Mouse (Mus musculus): ENCODE measurements around the gene Man1a. TPM values are rescaled to one million over a fixed set of nuclear protein-coding genes. Genes with fewer than 3 reads are reported as not detected.

The Man1a gene
- total and polyA plus RNA-seq, 3 experiments, result 5.8 to 7.3 TPM; not detected in 1

DNA sequence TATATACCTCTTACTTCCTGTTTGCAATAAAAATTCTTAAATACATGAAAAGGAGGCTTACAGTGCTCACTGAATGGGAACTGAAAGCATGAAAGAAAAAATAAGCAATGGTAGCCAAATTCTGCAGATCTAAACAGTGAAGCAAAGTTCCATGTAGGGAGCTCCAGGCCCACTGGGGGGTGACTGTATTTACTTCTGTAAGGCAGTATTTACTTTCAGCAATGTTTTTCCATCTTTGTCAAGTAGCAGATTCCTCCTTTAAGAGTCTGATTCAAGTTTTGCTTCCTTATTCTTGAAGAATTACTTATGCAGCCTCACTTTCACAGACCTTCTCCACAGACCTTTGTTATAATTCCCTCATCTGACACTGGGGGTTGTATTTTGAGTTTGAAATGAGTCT, 195.1 kb downstream of the Man1a start:
- H3K79me2 ChIP-seq (ENCODE audit: control insufficient read depth, insufficient read depth, low read length, poor library complexity), result no peaks in the 10 kb centered on the region
- no peaks in the 10 kb centered on the region for H3K36me3 ChIP-seq (ENCODE audit: control insufficient read depth in 1 of 2, insufficient read depth in 2 of 2, low read length in 2 of 2)
- no peak overlapping the region for H3K4me3 ChIP-seq (ENCODE audit: control insufficient read depth in 1 of 2, insufficient read depth in 1 of 2, low read depth in 2 of 2, low read length in 2 of 2)
- TF ChIP-seq HCFC1 (IDR thresholded peaks at IDR 0.05; ENCODE audit: low read depth, low read length), result no peak
- TF ChIP-seq JUND (IDR thresholded peaks at IDR 0.05; ENCODE audit: low read depth, low read length), result no peak
- TF ChIP-seq ZC3H11A (IDR thresholded peaks at IDR 0.05; ENCODE audit: low read depth, low read length), result no peak
- TF ChIP-seq POLR2AphosphoS2 (IDR thresholded peaks at IDR 0.05; ENCODE audit: low read length), result no peak
- no peak for TF ChIP-seq CTCF (IDR thresholded peaks at IDR 0.05 in 2 of 3, conservative IDR thresholded peaks at IDR 0.05 in 1 of 3; ENCODE audit: control insufficient read depth in 1 of 3, insufficient read depth in 1 of 3, low read depth in 2 of 3, low read length in 3 of 3, poor library complexity in 1 of 3, severe bottlenecking in 1 of 3)
- no peak for TF ChIP-seq RAD21 (IDR thresholded peaks at IDR 0.05; ENCODE audit: low read depth, low read length)
- TF ChIP-seq KAT2A (conservative IDR thresholded peaks at IDR 0.05; ENCODE audit: low read depth, low read length), result no peak
- TF ChIP-seq SMC3 (IDR thresholded peaks at IDR 0.05; ENCODE audit: low read depth, low read length), result no peak
- no peak for TF ChIP-seq ZMIZ1 (IDR thresholded peaks at IDR 0.05; ENCODE audit: low read depth, low read length)
- TF ChIP-seq BHLHE40 (IDR thresholded peaks at IDR 0.05; ENCODE audit: borderline replicate concordance, low read depth, low read length), result no peak
- no peak for TF ChIP-seq MYC (IDR thresholded peaks at IDR 0.05; ENCODE audit: low read depth, low read length)
- TF ChIP-seq MAFK (IDR thresholded peaks at IDR 0.05; ENCODE audit: borderline replicate concordance, low read depth, low read length), result no peak
- no peak for TF ChIP-seq POLR2AphosphoS5 (IDR thresholded peaks at IDR 0.05; ENCODE audit: borderline replicate concordance, low read depth, low read length)
- TF ChIP-seq USF2 (IDR thresholded peaks at IDR 0.05; ENCODE audit: borderline replicate concordance in 1 of 2, insufficient read depth in 1 of 2, low read depth in 1 of 2, low read length in 2 of 2), result no peak
- no peak for TF ChIP-seq UBTF (IDR thresholded peaks at IDR 0.05; ENCODE audit: borderline replicate concordance, insufficient read depth, low read depth, low read length)
- TF ChIP-seq TAL1 (IDR thresholded peaks at IDR 0.05; ENCODE audit: low read length), result no peak
- H3K9ac ChIP-seq (ENCODE audit: control insufficient read depth, low read depth, low read length, poor library complexity, severe bottlenecking), result no peak overlapping the region
- H3K9me3 ChIP-seq (replicated peaks; ENCODE audit: insufficient read depth, low read length), result no peaks in the 10 kb centered on the region
- DNase-seq (ENCODE audit: low read depth, low spot score), result no peak
- H3K27ac ChIP-seq (ENCODE audit: control insufficient read depth, low read depth, low read length), result no peak overlapping the region
- H3K27me3 ChIP-seq (ENCODE audit: control insufficient read depth in 1 of 2, insufficient read depth in 2 of 2, low read length in 2 of 2), result no peaks in the 10 kb centered on the region
- no peaks in the 10 kb centered on the region; a peak in 1 of 4 replicates for H3K4me1 ChIP-seq (ENCODE audit: control insufficient read depth in 1 of 2, insufficient read depth in 2 of 2, low read length in 2 of 2)

DNA sequence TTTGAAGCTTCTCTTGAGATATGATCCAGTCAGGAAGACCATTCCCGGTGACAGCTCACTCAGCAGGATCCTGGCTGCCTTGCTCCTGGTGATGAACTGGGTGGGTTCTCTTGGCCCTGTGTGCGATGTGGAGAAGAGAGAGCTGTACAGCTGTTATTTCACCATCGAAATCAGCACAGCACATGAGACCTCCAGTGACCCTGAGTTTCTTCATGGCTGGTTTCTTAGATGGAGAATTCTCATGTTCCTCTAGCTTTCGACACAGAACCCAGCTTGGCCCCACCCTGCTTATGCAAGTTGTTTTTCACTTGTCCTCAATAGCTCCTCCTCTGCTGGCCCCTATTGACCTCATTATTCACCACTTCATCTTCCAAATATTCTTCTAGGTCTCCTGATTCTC, 200.5 kb downstream of the Man1a start:
- H3K4me1 ChIP-seq (ENCODE audit: control insufficient read depth in 1 of 2, insufficient read depth in 2 of 2, low read length in 2 of 2), result no peaks in the 10 kb centered on the region; a peak in 1 of 4 replicates
- no peaks in the 10 kb centered on the region for H3K79me2 ChIP-seq (ENCODE audit: control insufficient read depth, insufficient read depth, low read length, poor library complexity)
- H3K4me3 ChIP-seq (ENCODE audit: control insufficient read depth in 1 of 2, insufficient read depth in 1 of 2, low read depth in 2 of 2, low read length in 2 of 2), result no peak overlapping the region
- H3K9me3 ChIP-seq (replicated peaks; ENCODE audit: insufficient read depth, low read length), result no peaks in the 10 kb centered on the region
- no peak overlapping the region for H3K27ac ChIP-seq (ENCODE audit: control insufficient read depth, low read depth, low read length)
- H3K36me3 ChIP-seq (ENCODE audit: control insufficient read depth in 1 of 2, insufficient read depth in 2 of 2, low read length in 2 of 2), result no peaks in the 10 kb centered on the region
- TF ChIP-seq CTCF (IDR thresholded peaks at IDR 0.05 in 2 of 3, conservative IDR thresholded peaks at IDR 0.05 in 1 of 3; ENCODE audit: control insufficient read depth in 1 of 3, insufficient read depth in 1 of 3, low read depth in 2 of 3, low read length in 3 of 3, poor library complexity in 1 of 3, severe bottlenecking in 1 of 3) (no peak), USF2 (IDR thresholded peaks at IDR 0.05; ENCODE audit: borderline replicate concordance in 1 of 2, insufficient read depth in 1 of 2, low read depth in 1 of 2, low read length in 2 of 2) (no peak), NELFE (IDR thresholded peaks at IDR 0.05; ENCODE audit: low read depth, low read length) (no peak), MAX (IDR thresholded peaks at IDR 0.05; ENCODE audit: low read length) (no peak), CHD2 (IDR thresholded peaks at IDR 0.05; ENCODE audit: low read length) (no peak), RCOR1 (IDR thresholded peaks at IDR 0.05; ENCODE audit: low read depth, low read length) (no peak), POLR2AphosphoS2 (IDR thresholded peaks at IDR 0.05; ENCODE audit: low read length) (no peak), TAL1 (IDR thresholded peaks at IDR 0.05; ENCODE audit: low read length) (no peak), CHD1 (IDR thresholded peaks at IDR 0.05; ENCODE audit: low read depth, low read length) (no peak), JUND (IDR thresholded peaks at IDR 0.05; ENCODE audit: low read depth, low read length) (no peak), ZC3H11A (IDR thresholded peaks at IDR 0.05; ENCODE audit: low read depth, low read length) (no peak), SIN3A (IDR thresholded peaks at IDR 0.05; ENCODE audit: low read length) (no peak), UBTF (IDR thresholded peaks at IDR 0.05; ENCODE audit: borderline replicate concordance, insufficient read depth, low read depth, low read length) (no peak), MXI1 (IDR thresholded peaks at IDR 0.05; ENCODE audit: low read depth, low read length) (no peak), ETS1 (IDR thresholded peaks at IDR 0.05; ENCODE audit: low read depth, low read length) (no peak), E2F4 (IDR thresholded peaks at IDR 0.05; ENCODE audit: borderline replicate concordance, low read depth, low read length) (no peak), ZMIZ1 (IDR thresholded peaks at IDR 0.05; ENCODE audit: low read depth, low read length) (no peak), MAFK (IDR thresholded peaks at IDR 0.05; ENCODE audit: borderline replicate concordance, low read depth, low read length) (no peak)
- H3K9ac ChIP-seq (ENCODE audit: control insufficient read depth, low read depth, low read length, poor library complexity, severe bottlenecking), result no peak overlapping the region
- DNase-seq (ENCODE audit: low read depth, low spot score), result no peak
- no peaks in the 10 kb centered on the region; a peak in 1 of 4 replicates for H3K27me3 ChIP-seq (ENCODE audit: control insufficient read depth in 1 of 2, insufficient read depth in 2 of 2, low read length in 2 of 2)

Data from MEL (cell line).